Mouse (Mus musculus) ES-E14 (cell line): ENCODE data around the gene Gm20661.

Experiments
- CHD2 ChIP-seq: IDR thresholded peaks from 2 replicates; pipeline ENCODE4 v1.6.1; 2014; ENCODE audit warnings: mild to moderate bottlenecking, low read depth, low read length, inconsistent platforms
- HCFC1 ChIP-seq: IDR thresholded peaks from 2 replicates; pipeline ENCODE4 v1.6.1; 2012; ENCODE audit warnings: low read length, inconsistent platforms, borderline replicate concordance; ENCODE audit not compliant: insufficient read depth
- MAFK ChIP-seq: IDR thresholded peaks from 2 replicates; pipeline ENCODE4 v1.6.1; 2014; ENCODE audit warnings: mild to moderate bottlenecking, low read depth, low read length, inconsistent platforms; ENCODE audit not compliant: insufficient read depth
- ZC3H11A ChIP-seq: IDR thresholded peaks from 2 replicates; pipeline ENCODE4 v1.6.1; 2012; ENCODE audit warnings: low read depth, mild to moderate bottlenecking, inconsistent platforms, low read length, borderline replicate concordance

- TF ChIP-seq CHD2 (no peak), ZC3H11A (no peak), MAFK (no peak), HCFC1 (no peak)
Measured at GRCm38 (mm10) chr9:107960928-107961327, 21.9 kb upstream of the Gm20661 start.
